Mouse (Mus musculus): ENCODE measurements around the gene Ms4a6c. TPM values are rescaled to one million over a fixed set of nuclear protein-coding genes. Genes with fewer than 3 reads are reported as not detected.
"Not testable (repeated sequence)": the region's sequence is repeated elsewhere in the genome, so short reads cannot be mapped to it uniquely, and the experiment has no call there.

The Ms4a6c gene
- polyA plus RNA-seq, 1 experiment: 4.7 TPM

- 75% methylated on average over 6 of the region's 6 CpGs for WGBS
- no peak for DNase-seq (ENCODE audit: low read depth, low spot score)
Observed at GRCm38 (mm10) chr19:11496361-11496760, 27.2 kb downstream of the Ms4a6c start.

GRCm38 (mm10) chr19:11497300-11497699 is 28.1 kb downstream of the Ms4a6c start:
- DNase-seq (ENCODE audit: low read depth, low spot score): not testable (repeated sequence)
- 66% methylated on average over 1 of the region's 1 CpGs for WGBS

- DNase-seq (ENCODE audit: low read depth, low spot score): no peak
- 86% methylated on average over 1 of the region's 1 CpGs for WGBS
Observed at GRCm38 (mm10) chr19:11500796-11501195, 31.6 kb downstream of the Ms4a6c start.

DNA sequence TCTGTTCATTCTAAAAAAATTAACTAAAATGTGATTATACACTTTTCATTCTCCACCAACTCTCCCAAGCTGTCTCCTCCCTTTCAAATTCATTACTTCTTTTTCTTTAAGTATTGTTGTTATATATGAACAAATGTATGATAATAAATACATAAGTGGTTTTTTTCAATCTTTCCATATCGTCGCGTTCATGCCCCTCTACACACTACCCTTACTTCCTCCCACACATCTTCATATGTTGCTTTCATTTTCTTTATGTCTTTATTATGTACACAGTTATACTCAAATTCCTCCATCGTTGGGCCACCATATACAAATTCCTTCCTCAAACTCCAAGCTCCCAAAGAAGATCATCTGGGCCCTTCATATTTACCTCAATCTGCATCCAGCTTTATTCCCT is 32.2 kb downstream of the Ms4a6c start:
- 75% methylated on average over 4 of the region's 4 CpGs for WGBS
- DNase-seq (ENCODE audit: low read depth, low spot score): no peak

DNA sequence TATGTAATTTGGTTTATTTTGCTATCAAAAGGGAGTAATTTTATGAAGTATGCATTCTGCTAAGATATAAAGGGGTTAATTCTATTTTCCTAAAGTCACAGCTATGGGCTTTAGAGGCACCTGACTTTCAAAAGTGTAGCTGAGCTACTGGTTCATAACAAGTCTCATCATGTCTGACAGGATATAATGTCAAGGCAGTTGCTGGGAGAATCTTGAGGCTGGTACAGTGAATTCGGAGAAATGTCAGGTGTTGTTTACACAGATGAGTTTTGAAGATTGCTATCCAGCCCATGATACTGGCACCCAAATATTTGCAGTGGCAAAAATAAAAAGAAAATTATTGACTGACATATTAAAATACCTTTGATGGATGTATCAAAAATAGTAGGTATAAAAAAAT is 35.7 kb downstream of the Ms4a6c start:
- DNase-seq (ENCODE audit: low read depth, low spot score): no peak
- WGBS: 72% methylated on average over 1 of the region's 1 CpGs

GRCm38 (mm10) chr19:11513458-11513857 is 44.3 kb downstream of the Ms4a6c start:
- WGBS: 68% methylated on average over 1 of the region's 1 CpGs
- no peak for DNase-seq (ENCODE audit: low read depth, low spot score)

DNA sequence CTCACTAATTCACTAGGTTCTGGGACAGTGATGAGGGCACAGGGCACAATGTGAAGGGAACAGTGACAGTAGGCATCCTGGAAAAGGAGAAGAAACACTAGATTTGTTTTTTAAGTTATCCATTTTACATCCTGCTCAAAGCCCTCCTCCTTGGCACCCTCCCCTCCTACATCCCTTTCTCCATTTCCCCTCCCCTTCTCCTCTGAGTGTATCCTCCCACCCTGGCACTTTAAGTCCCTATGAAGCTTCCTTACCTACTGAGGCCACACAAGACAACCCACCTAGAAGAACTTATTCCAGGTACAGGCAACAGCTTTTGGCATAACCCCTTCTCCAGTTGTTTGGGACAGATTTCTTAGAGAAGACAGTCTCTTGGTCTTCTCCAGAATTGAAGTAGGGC is 47.1 kb downstream of the Ms4a6c start, which contains the start of gene Ms4a6b:
Gene Ms4a6b (plus strand): TSS at position 267 of the 400 bp plus-strand sequence.
- DNase-seq (ENCODE audit: low read depth, low spot score): no peak

- WGBS: 24% methylated on average over 4 of the region's 4 CpGs
- DNase-seq (ENCODE audit: low read depth, low spot score): no peak
Observed at GRCm38 (mm10) chr19:11516845-11517244, 47.7 kb downstream of the Ms4a6c start.

DNA sequence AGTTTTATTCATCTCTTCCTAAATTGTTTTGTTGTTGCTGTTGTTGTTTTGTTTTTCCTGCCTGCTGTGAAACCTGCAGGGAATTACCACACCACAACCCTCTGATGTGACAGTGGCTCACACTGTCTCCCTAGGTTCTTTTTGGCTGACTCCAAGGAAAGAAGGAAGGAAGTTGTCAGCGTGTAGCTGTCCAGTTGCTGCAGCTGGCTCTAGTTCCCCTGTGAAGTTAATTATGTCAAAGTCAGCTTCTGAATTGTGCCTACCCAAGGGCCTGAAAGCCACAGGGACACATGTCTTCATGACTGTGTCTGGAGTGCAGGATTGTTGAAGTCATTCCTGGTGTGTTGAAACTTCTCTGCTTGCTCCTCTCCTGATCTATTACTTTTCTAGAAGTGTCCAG is 48.2 kb downstream of the Ms4a6c start:
- not testable (repeated sequence) for DNase-seq (ENCODE audit: low read depth, low spot score)
- WGBS: 14% methylated on average over 1 of the region's 1 CpGs

GRCm38 (mm10) chr19:11518356-11518755 is 49.2 kb downstream of the Ms4a6c start:
- not testable (repeated sequence) for DNase-seq (ENCODE audit: low read depth, low spot score)
- 74% methylated on average over 2 of the region's 2 CpGs for WGBS

GRCm38 (mm10) chr19:11520146-11520545 is 51.0 kb downstream of the Ms4a6c start:
- 89% methylated on average over 3 of the region's 3 CpGs for WGBS

More at GRCm38 (mm10) chr19:11520146-11520545, 51.0 kb downstream of the Ms4a6c start:
- DNase-seq (ENCODE audit: low read depth, low spot score): no peak

Other genes with a start within 250 kb of the Ms4a6c start
- gene Ms4a12, start 236.9 kb upstream of the Ms4a6c start, polyA plus RNA-seq (2012; rRNA removed): 21.1 and 22.5 TPM in 2 replicates
- 2.6 and 2.8 TPM in 2 replicates for gene Ms4a1, start 203.1 kb upstream of the Ms4a6c start, polyA plus RNA-seq (2012; rRNA removed)
- not detected in 2 replicates for gene Ms4a5, start 185.5 kb upstream of the Ms4a6c start, polyA plus RNA-seq (2012; rRNA removed)
- gene Ms4a14, start 154.9 kb upstream of the Ms4a6c start, polyA plus RNA-seq (2012; rRNA removed): 0.09 and 0.27 TPM in 2 replicates
- 5.4 and 6.5 TPM in 2 replicates for gene Ms4a7, start 133.2 kb upstream of the Ms4a6c start, polyA plus RNA-seq (2012; rRNA removed)
- 1.6 and 4.4 TPM in 2 replicates for gene Ms4a4a, start 93.8 kb upstream of the Ms4a6c start, polyA plus RNA-seq (2012; rRNA removed)
- gene Ms4a4c, start 64.6 kb upstream of the Ms4a6c start, polyA plus RNA-seq (2012; rRNA removed): 0.58 and 0.97 TPM in 2 replicates
- gene Ms4a4b, start 25.8 kb upstream of the Ms4a6c start, polyA plus RNA-seq (2012; rRNA removed): 4.2 and 5.4 TPM in 2 replicates
- 3.3 and 3.7 TPM in 2 replicates for gene Gm8369, start 16.6 kb downstream of the Ms4a6c start, polyA plus RNA-seq (2012; rRNA removed)
- 5.6 and 8.3 TPM in 2 replicates for gene Ms4a6b, start 47.1 kb downstream of the Ms4a6c start, polyA plus RNA-seq (2012; rRNA removed)
- 8.2 and 13.2 TPM in 2 replicates for gene Ms4a4d, start 67.4 kb downstream of the Ms4a6c start, polyA plus RNA-seq (2012; rRNA removed)
- 3.8 and 5.7 TPM in 2 replicates for gene Ms4a6d, start 135.5 kb downstream of the Ms4a6c start, polyA plus RNA-seq (2012; rRNA removed)
- gene Ms4a2, start 154.4 kb downstream of the Ms4a6c start, polyA plus RNA-seq (2012; rRNA removed): 0.12 TPM in 1 of 2 replicates, not detected in the other
- gene Ms4a3, start 171.5 kb downstream of the Ms4a6c start, polyA plus RNA-seq (2012; rRNA removed): not detected in 2 replicates
- gene Oosp2, start 191.2 kb downstream of the Ms4a6c start, polyA plus RNA-seq (2012; rRNA removed): not detected in 2 replicates
- gene Oosp1, start 221.8 kb downstream of the Ms4a6c start, polyA plus RNA-seq (2012; rRNA removed): 0.43 TPM in 1 of 2 replicates, not detected in the other
- gene Oosp3, start 227.7 kb downstream of the Ms4a6c start, polyA plus RNA-seq (2012; rRNA removed): not detected in 2 replicates